Mouse (Mus musculus) megakaryocyte-erythroid progenitor cell, adult 5-6 weeks (primary cell): ENCODE data around the gene Zfp358. TPM values are rescaled to one million over a fixed set of nuclear protein-coding genes. Genes with fewer than 3 reads are reported as not detected.

Experiments used
- ATAC-seq: replicated peaks from 2 replicates; pipeline ENCODE4 v1.8.0; 2016; ENCODE audit warnings: mild to moderate bottlenecking, inconsistent platforms; ENCODE audit not compliant: severe bottlenecking, poor library complexity, low FRiP score, low TSS enrichment
- total RNA-seq, 2 experiments: library from RNA; stranded (forward) in 1 of 2; stranded (reverse) in 1 of 2; fragments of 200-1000, 215-1000 nt in 1 of 2; fragments of >200 nt in 1 of 2; fragmentation: Nextera tagmentation in 1 of 2; gene quantifications; 2 replicates each; pipeline ENCODE4 v1.2.3; 2014 to 2017

Zfp358 gene
- 8.8 and 9.3 TPM in 2 replicates for total RNA-seq (2014; fragmentation: Nextera tagmentation)
- total RNA-seq (2017), result 2.7 and 5.9 TPM in 2 replicates

GRCm38 (mm10) chr8:3492901-3493844, at the start of gene Zfp358:
Zfp358 (plus strand) TSS chr8:3493138.
- peak; percentile 73 for ATAC-seq

GRCm38 (mm10) chr8:3449226-3449625, 43.7 kb upstream of the Zfp358 start:
- ATAC-seq, result no peak

GRCm38 (mm10) chr8:3450670-3451069, 42.3 kb upstream of the Zfp358 start:
- ATAC-seq, result peak; percentile 82

GRCm38 (mm10) chr8:3451992-3452391, 40.9 kb upstream of the Zfp358 start:
- no peak for ATAC-seq

GRCm38 (mm10) chr8:3463248-3463647, 29.7 kb upstream of the Zfp358 start:
- ATAC-seq, result no peak

- ATAC-seq, result peak; percentile 76
Measured at GRCm38 (mm10) chr8:3464309-3464708, 28.6 kb upstream of the Zfp358 start.

- ATAC-seq, result peak; percentile 91
Measured at GRCm38 (mm10) chr8:3467006-3467885, 25.7 kb upstream of the Zfp358 start, which contains the start of gene Pex11g. Pex11g (minus strand) TSS chr8:3467680.

- no peak for ATAC-seq
Measured at GRCm38 (mm10) chr8:3467886-3468545, 24.9 kb upstream of the Zfp358 start.

- ATAC-seq, result no peak
Measured at GRCm38 (mm10) chr8:3468838-3469237, 24.1 kb upstream of the Zfp358 start.

- ATAC-seq, result no peak
Measured at GRCm38 (mm10) chr8:3470562-3470961, 22.4 kb upstream of the Zfp358 start, which contains the start of gene Tex45. Tex45 (plus strand) TSS chr8:3470862.

- peak; percentile 71 for ATAC-seq
Measured at GRCm38 (mm10) chr8:3475715-3476429, 17.1 kb upstream of the Zfp358 start.

GRCm38 (mm10) chr8:3480221-3480785, 12.6 kb upstream of the Zfp358 start:
- no peak for ATAC-seq

GRCm38 (mm10) chr8:3481605-3482004, 11.3 kb upstream of the Zfp358 start:
- ATAC-seq, result peak; percentile 42; the same call in 1 of the 2 replicates

GRCm38 (mm10) chr8:3482240-3482740, 10.6 kb upstream of the Zfp358 start:
- ATAC-seq, result no peak

- no peak for ATAC-seq
Measured at GRCm38 (mm10) chr8:3483546-3483945, 9.4 kb upstream of the Zfp358 start.

- ATAC-seq, result peak; percentile 30; the same call in 1 of the 2 replicates
Measured at GRCm38 (mm10) chr8:3485192-3485591, 7.7 kb upstream of the Zfp358 start.

- no peak; the same call in 1 of the 2 replicates for ATAC-seq
Measured at GRCm38 (mm10) chr8:3493845-3494208, 889 bp downstream of the Zfp358 start.
